Mouse (Mus musculus): ENCODE measurements around the gene Prr7. TPM values are rescaled to one million over a fixed set of nuclear protein-coding genes. Genes with fewer than 3 reads are reported as not detected.

Prr7 gene
- polyA plus RNA-seq, 1 experiment from 2014 or later, result 0.69 TPM

GRCm38 (mm10) chr13:55507877-55508276 is 43.8 kb downstream of the Prr7 start:
- Histone ChIP-seq H3K27me3 (ENCODE audit: low read depth, poor library complexity, severe bottlenecking) (no peaks in the 10 kb centered on the region), H3K4me3 (no peak overlapping the region), H3K36me3 (peaks cover 80% of the 10 kb centered on the region), H3K4me1 (peaks cover 36% of the 10 kb centered on the region), H3K27ac (replicated peaks) (no peak overlapping the region), H3K9me3 (replicated peaks) (no peaks in the 10 kb centered on the region)
- no peak for DNase-seq (ENCODE audit: low spot score)
- WGBS, result 63% methylated on average over 11 of the region's 11 CpGs

- Histone ChIP-seq H3K4me3 (no peak overlapping the region), H3K36me3 (peaks cover 73% of the 10 kb centered on the region), H3K4me1 (peaks cover 42% of the 10 kb centered on the region), H3K27ac (replicated peaks) (no peak overlapping the region), H3K27me3 (ENCODE audit: low read depth, poor library complexity, severe bottlenecking) (no peaks in the 10 kb centered on the region), H3K9me3 (replicated peaks) (no peaks in the 10 kb centered on the region)
- 94% methylated on average over 10 of the region's 10 CpGs for WGBS
- no peak for DNase-seq (ENCODE audit: low spot score)
These were observed 44.5 kb downstream of the Prr7 start for GRCm38 (mm10) chr13:55508531-55508930.

- Histone ChIP-seq H3K27ac (replicated peaks) (peak overlapping the region; percentile 85), H3K27me3 (ENCODE audit: low read depth, poor library complexity, severe bottlenecking) (peaks cover 16% of the 10 kb centered on the region), H3K9me3 (replicated peaks) (no peaks in the 10 kb centered on the region), H3K36me3 (peaks cover 55% of the 10 kb centered on the region), H3K4me3 (peak overlapping the region; percentile 84), H3K4me1 (peaks cover 48% of the 10 kb centered on the region)
- 45% methylated on average over 3 of the region's 3 CpGs for WGBS
- no peak for DNase-seq (ENCODE audit: low spot score)
These were observed 46.2 kb downstream of the Prr7 start for GRCm38 (mm10) chr13:55510332-55510667.

GRCm38 (mm10) chr13:55510668-55511491 is 46.8 kb downstream of the Prr7 start:
- Histone ChIP-seq H3K4me3 (peak overlapping the region; percentile 84), H3K9me3 (replicated peaks) (no peaks in the 10 kb centered on the region), H3K27me3 (ENCODE audit: low read depth, poor library complexity, severe bottlenecking) (peaks cover 21% of the 10 kb centered on the region), H3K4me1 (peaks cover 48% of the 10 kb centered on the region), H3K36me3 (peaks cover 50% of the 10 kb centered on the region), H3K27ac (replicated peaks) (peak overlapping the region; percentile 85)
- WGBS, result 14% methylated on average over 6 of the region's 6 CpGs
- DNase-seq (ENCODE audit: low spot score), result peak; percentile 61

GRCm38 (mm10) chr13:55511492-55511861 is 47.4 kb downstream of the Prr7 start:
- DNase-seq (ENCODE audit: low spot score), result peak; percentile 29
- Histone ChIP-seq H3K9me3 (replicated peaks) (no peaks in the 10 kb centered on the region), H3K4me3 (peak overlapping the region; percentile 84), H3K4me1 (peaks cover 48% of the 10 kb centered on the region), H3K27ac (replicated peaks) (peak overlapping the region; percentile 85), H3K36me3 (peaks cover 44% of the 10 kb centered on the region), H3K27me3 (ENCODE audit: low read depth, poor library complexity, severe bottlenecking) (peaks cover 21% of the 10 kb centered on the region)
- 35% methylated on average over 5 of the region's 5 CpGs for WGBS

- Histone ChIP-seq H3K9me3 (replicated peaks) (no peaks in the 10 kb centered on the region), H3K36me3 (peaks cover 33% of the 10 kb centered on the region), H3K4me3 (peak overlapping the region; percentile 84), H3K4me1 (peaks cover 48% of the 10 kb centered on the region), H3K27ac (replicated peaks) (peak overlapping the region; percentile 95), H3K27me3 (ENCODE audit: low read depth, poor library complexity, severe bottlenecking) (peaks cover 21% of the 10 kb centered on the region)
- WGBS, result 3% methylated on average over 25 of the region's 25 CpGs
- DNase-seq (ENCODE audit: low spot score), result peak; percentile 68
These were observed 48.4 kb downstream of the Prr7 start for GRCm38 (mm10) chr13:55512379-55513031.

GRCm38 (mm10) chr13:55513111-55513748 is 49.2 kb downstream of the Prr7 start, which contains the start of gene Pdlim7:
Pdlim7 (minus strand) TSS chr13:55513676.
- DNase-seq (ENCODE audit: low spot score), result peak; percentile 91
- under 1% methylated on average over 55 of the region's 55 CpGs for WGBS
- H3K9me3 ChIP-seq (replicated peaks), result no peaks in the 10 kb centered on the region
- H3K27me3 ChIP-seq (ENCODE audit: low read depth, poor library complexity, severe bottlenecking), result peaks cover 21% of the 10 kb centered on the region
- H3K4me1 ChIP-seq, result peaks cover 45% of the 10 kb centered on the region
- H3K27ac ChIP-seq (replicated peaks), result peak within 1 kb of the TSS; percentile 95
- peak within 1 kb of the TSS; percentile 84 for H3K4me3 ChIP-seq
- peaks cover 26% of the 10 kb centered on the region for H3K36me3 ChIP-seq

- 31% methylated on average over 9 of the region's 9 CpGs for WGBS
- Histone ChIP-seq H3K36me3 (peaks cover 20% of the 10 kb centered on the region), H3K4me3 (peak overlapping the region; percentile 84), H3K4me1 (peaks cover 45% of the 10 kb centered on the region), H3K27me3 (ENCODE audit: low read depth, poor library complexity, severe bottlenecking) (peaks cover 21% of the 10 kb centered on the region), H3K9me3 (replicated peaks) (no peaks in the 10 kb centered on the region), H3K27ac (replicated peaks) (peak overlapping the region; percentile 95; the same call in 1 of the 2 replicates)
- no peak for DNase-seq (ENCODE audit: low spot score)
These were observed 49.8 kb downstream of the Prr7 start for GRCm38 (mm10) chr13:55513828-55514227.

GRCm38 (mm10) chr13:55516955-55517354 is 52.9 kb downstream of the Prr7 start:
- Histone ChIP-seq H3K9me3 (replicated peaks) (no peaks in the 10 kb centered on the region), H3K27me3 (ENCODE audit: low read depth, poor library complexity, severe bottlenecking) (peaks cover 21% of the 10 kb centered on the region), H3K36me3 (no peaks in the 10 kb centered on the region), H3K27ac (replicated peaks) (no peak overlapping the region), H3K4me1 (peaks cover 21% of the 10 kb centered on the region), H3K4me3 (no peak overlapping the region)
- peak; percentile 89 for DNase-seq (ENCODE audit: low spot score)
- 3% methylated on average over 5 of the region's 5 CpGs for WGBS

GRCm38 (mm10) chr13:55519606-55520005 is 55.5 kb downstream of the Prr7 start:
- no peaks in the 10 kb centered on the region for H3K9me3 ChIP-seq (replicated peaks)
- no peak overlapping the region for H3K27ac ChIP-seq (replicated peaks)
- 76% methylated on average over 4 of the region's 4 CpGs for WGBS
- H3K36me3 ChIP-seq, result peaks cover 15% of the 10 kb centered on the region
- DNase-seq (ENCODE audit: low spot score), result no peak
- peaks cover 12% of the 10 kb centered on the region for H3K27me3 ChIP-seq (ENCODE audit: low read depth, poor library complexity, severe bottlenecking)
- H3K4me3 ChIP-seq, result no peak overlapping the region
- peaks cover 14% of the 10 kb centered on the region for H3K4me1 ChIP-seq

GRCm38 (mm10) chr13:55522730-55523129 is 58.7 kb downstream of the Prr7 start:
- WGBS, result 64% methylated on average over 8 of the region's 8 CpGs

More at GRCm38 (mm10) chr13:55522730-55523129, 58.7 kb downstream of the Prr7 start:
- H3K9me3 ChIP-seq (replicated peaks), result no peaks in the 10 kb centered on the region
- no peak for DNase-seq (ENCODE audit: low spot score)
- H3K4me3 ChIP-seq, result no peak overlapping the region
- peaks cover 14% of the 10 kb centered on the region for H3K4me1 ChIP-seq
- peaks cover 15% of the 10 kb centered on the region for H3K36me3 ChIP-seq
- H3K27me3 ChIP-seq (ENCODE audit: low read depth, poor library complexity, severe bottlenecking), result no peaks in the 10 kb centered on the region
- no peak overlapping the region; the same call in 1 of the 2 replicates for H3K27ac ChIP-seq (replicated peaks)

All from midbrain, embryonic 10.5 days (tissue).